Mouse (Mus musculus) brain, embryonic 18.5 days (tissue): ENCODE measurements around the gene Eddm3b.
"Not testable (repeated sequence)": the region's sequence is repeated elsewhere in the genome, so short reads cannot be mapped to it uniquely, and the experiment has no call there.

Experiments
- DNase-seq: peaks from one replicate; pipeline ENCODE4 v3.0.0-alpha.2; 2012; ENCODE audit warnings: low read depth, low spot score

The Eddm3b gene

DNA sequence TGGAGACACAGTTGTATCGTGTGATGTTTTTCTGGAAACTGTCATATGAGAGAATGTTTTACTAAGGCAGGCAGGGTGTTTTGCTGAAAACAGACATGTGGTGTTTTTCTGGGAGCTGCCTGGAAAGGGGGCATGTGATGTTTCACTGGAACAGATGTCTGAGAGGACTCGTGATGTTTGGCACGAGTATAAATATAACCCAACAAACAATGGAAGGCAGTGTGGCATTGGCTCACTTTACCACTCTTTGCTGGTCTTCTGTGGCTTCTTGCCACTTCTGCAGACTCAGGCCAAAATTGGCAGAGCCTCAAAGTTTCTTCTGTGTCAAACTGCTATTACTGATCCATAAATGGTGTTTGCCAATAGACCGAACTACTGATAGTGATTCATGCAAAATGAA is 29.1 kb downstream of the Eddm3b start:
- DNase-seq, result no peak

DNA sequence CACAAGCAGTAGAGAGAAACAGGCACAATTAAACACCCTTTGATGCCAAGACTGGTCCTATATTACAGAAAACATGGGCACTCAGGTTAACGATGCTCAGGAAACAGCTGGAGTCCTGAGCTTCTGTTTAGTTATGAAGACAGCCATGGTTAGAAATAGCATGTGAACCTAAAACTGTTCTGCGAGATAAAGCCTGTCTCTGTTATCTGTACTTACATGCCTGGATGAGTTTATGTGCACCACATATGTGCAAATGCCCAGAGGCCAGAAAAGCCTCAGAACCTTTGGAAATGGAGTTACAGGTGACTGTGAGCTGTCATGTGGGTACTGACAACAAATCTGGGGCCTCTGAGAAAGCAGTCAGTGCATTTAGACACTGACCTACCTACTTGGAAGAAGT is 29.7 kb downstream of the Eddm3b start:
- DNase-seq, result no peak

- DNase-seq, result no peak
Measured at GRCm38 (mm10) chr14:51144451-51144850, 30.2 kb downstream of the Eddm3b start.

DNA sequence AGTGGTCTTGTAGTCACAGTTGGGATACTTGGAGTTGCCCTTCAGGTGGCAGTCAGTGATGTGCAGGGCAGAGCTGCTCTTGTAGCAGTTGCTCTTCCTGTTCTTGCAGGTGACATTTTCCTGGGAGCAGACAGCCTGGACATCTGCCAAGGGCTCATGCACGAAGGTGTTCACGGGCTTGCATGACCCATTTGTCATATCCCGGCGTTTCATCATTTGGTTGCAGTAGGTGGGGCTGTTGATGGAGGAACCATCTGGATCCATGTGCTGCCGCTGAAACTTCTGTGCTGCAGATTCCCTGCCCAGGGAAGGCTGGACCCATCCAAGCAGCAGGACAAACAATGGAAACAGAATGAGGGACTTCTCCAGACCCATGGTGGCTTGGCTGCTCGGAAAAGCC is 31.3 kb downstream of the Eddm3b start:
- DNase-seq, result no peak

GRCm38 (mm10) chr14:51146685-51147084 is 32.5 kb downstream of the Eddm3b start, which contains the start of gene Rnase1:
Gene Rnase1 (minus strand): TSS chr14:51146785.
- DNase-seq, result no peak

- DNase-seq, result no peak
Measured at GRCm38 (mm10) chr14:51148006-51148405, 33.8 kb downstream of the Eddm3b start.

DNA sequence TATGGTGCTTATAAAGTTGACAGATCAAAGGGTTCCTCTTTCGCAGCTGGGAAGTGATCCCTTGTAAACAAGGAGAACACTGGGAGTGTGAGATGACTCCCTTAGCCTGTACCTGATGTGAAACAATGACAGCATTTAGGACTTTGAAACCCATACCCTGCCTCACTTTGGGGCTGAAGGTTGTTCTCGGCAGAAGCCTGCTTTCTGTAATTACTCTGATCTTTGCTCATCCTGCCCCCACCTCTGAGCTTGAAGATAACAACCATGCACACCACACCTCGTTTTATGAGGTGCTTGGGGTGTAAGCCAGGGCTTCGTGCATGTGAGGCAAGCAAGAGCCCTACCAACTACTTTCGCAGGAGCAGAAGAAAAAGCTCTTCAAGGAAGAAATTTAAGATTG is 34.9 kb downstream of the Eddm3b start:
- no peak for DNase-seq

- no peak for DNase-seq
Measured at GRCm38 (mm10) chr14:51150206-51150831, 36.1 kb downstream of the Eddm3b start.

- DNase-seq, result no peak
Measured at GRCm38 (mm10) chr14:51152249-51152870, 38.1 kb downstream of the Eddm3b start.

DNA sequence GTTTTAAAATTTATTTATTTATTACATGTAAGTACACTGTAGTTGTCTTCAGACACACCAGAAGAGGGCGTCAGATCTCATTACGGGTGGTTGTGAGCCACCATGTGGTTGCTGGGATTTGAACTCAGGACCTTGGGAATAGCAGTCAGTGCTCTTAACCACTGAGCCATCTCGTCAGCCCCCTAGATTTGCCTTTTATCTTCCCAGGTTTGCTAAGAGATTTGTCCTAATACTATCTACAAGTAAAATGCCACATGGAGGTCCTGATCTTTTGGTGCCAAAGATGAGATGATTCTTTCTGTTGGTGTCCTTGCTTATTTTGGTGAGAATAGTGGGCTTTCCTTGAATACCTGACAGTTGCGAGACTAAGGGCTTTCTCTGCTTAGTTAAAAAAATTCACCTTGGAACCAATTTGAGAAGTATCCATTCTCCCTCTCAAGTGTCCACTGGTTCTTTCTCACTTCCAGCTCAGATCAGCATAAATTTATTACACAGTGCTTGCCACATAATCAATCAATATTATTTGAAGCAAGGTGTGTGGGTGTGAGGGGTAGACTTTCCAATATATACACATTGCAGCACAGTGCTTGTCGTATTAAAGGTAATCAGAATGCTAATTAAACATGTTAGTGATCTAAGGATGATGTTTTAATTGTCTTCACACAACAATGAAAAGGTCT is 42.0 kb downstream of the Eddm3b start:
- DNase-seq, result no peak

- DNase-seq, result no peak
Measured at GRCm38 (mm10) chr14:51156736-51157068, 42.5 kb downstream of the Eddm3b start.

GRCm38 (mm10) chr14:51157072-51157471 is 42.8 kb downstream of the Eddm3b start:
- no peak for DNase-seq

DNA sequence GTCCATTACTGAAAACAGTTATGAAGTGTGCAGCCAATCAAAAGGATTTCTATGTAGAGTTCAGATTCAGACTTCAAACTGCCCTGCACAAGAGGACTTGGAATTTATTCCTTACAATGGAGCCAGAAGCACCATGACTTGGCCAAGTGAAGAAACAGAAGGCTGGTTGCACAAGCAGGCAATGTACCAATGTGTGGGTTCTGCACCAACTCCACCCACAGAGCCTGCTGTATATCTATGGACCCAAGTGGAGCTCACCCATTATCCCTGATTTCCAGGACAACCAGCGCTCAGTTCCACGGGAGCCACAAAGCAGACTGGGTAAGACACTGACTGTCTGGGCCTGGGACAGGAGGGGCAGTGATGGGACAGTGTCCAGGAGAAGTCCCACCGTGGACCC is 47.8 kb downstream of the Eddm3b start, which contains the start of gene Rnase2b:
TSS of gene Rnase2b (plus strand) at position 285 of the 400 bp plus-strand sequence.
- DNase-seq, result not testable (repeated sequence)

DNA sequence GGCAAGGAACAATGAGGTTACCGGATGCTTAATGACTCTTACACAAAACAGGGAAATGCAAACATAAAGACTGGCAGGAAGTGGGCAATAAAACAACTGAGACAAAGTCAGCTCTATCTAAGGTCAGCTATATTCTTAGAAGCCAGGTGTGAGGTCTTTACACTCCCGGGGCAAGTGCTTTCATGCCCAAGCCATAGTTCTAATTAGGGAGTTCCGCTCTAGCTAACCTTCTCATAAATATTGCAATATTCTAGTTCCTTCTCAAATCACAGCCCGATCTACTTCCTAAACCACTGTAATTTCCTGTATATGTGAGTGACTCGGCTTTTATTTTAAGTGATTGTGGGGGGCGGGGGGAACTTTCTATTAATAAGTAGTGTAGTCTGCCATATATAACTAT is 49.1 kb downstream of the Eddm3b start:
- DNase-seq, result not testable (repeated sequence)

- no peak for DNase-seq
Measured at GRCm38 (mm10) chr14:51165435-51165834, 51.2 kb downstream of the Eddm3b start.

DNA sequence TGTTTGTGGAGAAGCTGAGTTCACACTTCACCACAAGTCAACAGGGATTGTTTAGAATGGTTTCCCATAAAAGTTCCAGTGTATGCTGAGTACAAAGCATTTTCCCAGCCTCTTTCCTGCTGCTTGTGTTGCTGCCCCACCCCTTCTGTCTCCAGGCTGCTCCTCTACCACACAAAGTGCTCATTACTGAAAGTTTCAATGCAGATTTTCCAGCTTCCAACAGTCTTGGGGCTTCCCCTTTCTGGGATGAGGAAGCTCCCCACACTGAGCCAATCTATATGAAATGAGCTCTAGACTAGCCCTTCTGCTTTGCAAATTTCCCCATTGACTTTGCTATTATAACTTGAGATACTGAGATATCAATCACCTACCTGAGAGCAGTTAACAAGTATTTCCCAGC is 51.8 kb downstream of the Eddm3b start:
- DNase-seq, result no peak
